Mouse (Mus musculus) gastrocnemius, adult 18-20 months (tissue): ENCODE data around the gene Oas3. TPM values are rescaled to one million over a fixed set of nuclear protein-coding genes. Genes with fewer than 3 reads are reported as not detected.
"Not testable (repeated sequence)": the region's sequence is repeated elsewhere in the genome, so short reads cannot be mapped to it uniquely, and the experiment has no call there.

Experiments
- DNase-seq: peaks from one replicate; pipeline ENCODE4 v3.0.0; 2021; ENCODE audit warnings: low spot score
- long read RNA-seq, 2 experiments: library from polyadenylated mRNA; stranded (forward); transcript quantifications; one replicate each; pipeline ENCODE4 v2.0.0; 2021
- total RNA-seq, 2 experiments: library from RNA; stranded (reverse); gene quantifications; 2 replicates each; pipeline ENCODE4 v1.2.3; 2021

Gene Oas3
- total RNA-seq: not detected
- long read RNA-seq, experiment 1: 0 reads
- long read RNA-seq, experiment 2: 0 reads

- no peak for DNase-seq
Observed at GRCm38 (mm10) chr5:120777478-120777877, at the start of gene Oas3. TSS of gene Oas3 (minus strand) at chr5:120777661.

GRCm38 (mm10) chr5:120818999-120819398, 41.5 kb upstream of the Oas3 start:
- no peak for DNase-seq

- no peak for DNase-seq
Observed at GRCm38 (mm10) chr5:120815949-120816348, 38.5 kb upstream of the Oas3 start.

- DNase-seq: no peak
Observed at GRCm38 (mm10) chr5:120813023-120813422, 35.6 kb upstream of the Oas3 start.

- DNase-seq: peak; percentile 86
Observed at GRCm38 (mm10) chr5:120811951-120812819, 34.7 kb upstream of the Oas3 start, which contains the start of gene Oas1c. TSS of gene Oas1c (minus strand) at chr5:120812514.

GRCm38 (mm10) chr5:120809171-120809570, 31.7 kb upstream of the Oas3 start:
- no peak for DNase-seq

- DNase-seq: peak; percentile 25
Observed at GRCm38 (mm10) chr5:120806458-120806857, 29.0 kb upstream of the Oas3 start.

- no peak for DNase-seq
Observed at GRCm38 (mm10) chr5:120803596-120803995, 26.1 kb upstream of the Oas3 start.

GRCm38 (mm10) chr5:120798943-120799342, 21.5 kb upstream of the Oas3 start:
- not testable (repeated sequence) for DNase-seq

GRCm38 (mm10) chr5:120798147-120798546, 20.7 kb upstream of the Oas3 start:
- not testable (repeated sequence) for DNase-seq

GRCm38 (mm10) chr5:120795480-120796034, 18.1 kb upstream of the Oas3 start, which contains the start of gene Oas1e:
TSS of gene Oas1e (minus strand) at chr5:120795530.
- not testable (repeated sequence) for DNase-seq

- DNase-seq: no peak
Observed at GRCm38 (mm10) chr5:120793043-120793442, 15.6 kb upstream of the Oas3 start.

- DNase-seq: no peak
Observed at GRCm38 (mm10) chr5:120787042-120787441, 9.6 kb upstream of the Oas3 start.

GRCm38 (mm10) chr5:120782446-120782845, 5.0 kb upstream of the Oas3 start:
- no peak for DNase-seq

- no peak for DNase-seq
Observed at GRCm38 (mm10) chr5:120781646-120782045, 4.2 kb upstream of the Oas3 start.

GRCm38 (mm10) chr5:120779922-120780321, 2.5 kb upstream of the Oas3 start:
- DNase-seq: no peak

GRCm38 (mm10) chr5:120778941-120779340, 1.5 kb upstream of the Oas3 start:
- no peak for DNase-seq

GRCm38 (mm10) chr5:120776801-120777200, 660 bp downstream of the Oas3 start:
- DNase-seq: no peak

GRCm38 (mm10) chr5:120775287-120775985, 2.0 kb downstream of the Oas3 start:
- no peak for DNase-seq

GRCm38 (mm10) chr5:120769396-120769795, 8.1 kb downstream of the Oas3 start:
- no peak for DNase-seq

GRCm38 (mm10) chr5:120765010-120765409, 12.5 kb downstream of the Oas3 start:
- DNase-seq: no peak

- no peak for DNase-seq
Observed at GRCm38 (mm10) chr5:120761901-120762300, 15.6 kb downstream of the Oas3 start.
